Mouse (Mus musculus) hindbrain, postnatal 0 days (tissue): ENCODE measurements at regions not wholly inside any gene's neighbourhood (a gene's known extent, or its start where the extent isn't known, plus 50 kb on each side); places are given as distances from the start of the nearest gene placed in this dataset.
A peak's percentile ranks its signal among the peaks of the same experiment; 100 is the strongest.

ENCODE experiments used
- ATAC-seq: fragments of 200-750 bp; cut with Nextera tagmentation; 2 replicates; pipeline ENCODE4 v1.8.0; 2017; ENCODE audit warnings: mild to moderate bottlenecking, moderate TSS enrichment, moderate library complexity
- DNase-seq: peaks from one replicate; pipeline ENCODE4 v3.0.0-alpha.2; 2015; ENCODE audit warnings: low spot score
- H3K27ac ChIP-seq: fragments of 300-500 bp; sonication (generic); 2 replicates; pipeline ENCODE4 v1.5.1; 2014; ENCODE audit warnings: mild to moderate bottlenecking
- H3K27me3 ChIP-seq: fragments of 300-500 bp; sonication (generic); 2 replicates; pipeline ENCODE4 v1.6.1; 2014; ENCODE audit warnings: low read length, mixed read lengths; ENCODE audit not compliant: insufficient read depth
- H3K36me3 ChIP-seq: fragments of 300-500 bp; sonication (generic); 2 replicates; pipeline ENCODE4 v1.6.1; 2014; ENCODE audit warnings: low read length, mixed read lengths; ENCODE audit not compliant: insufficient read depth
- H3K4me1 ChIP-seq: fragments of 300-500 bp; sonication (generic); 2 replicates; pipeline ENCODE4 v1.6.1; 2014; ENCODE audit warnings: antibody characterized with exemption, low read length, mixed read lengths; ENCODE audit not compliant: insufficient read depth
- H3K4me2 ChIP-seq: fragments of 300-500 bp; sonication (generic); 2 replicates; pipeline ENCODE4 v1.6.1; 2014; ENCODE audit warnings: low read depth, mild to moderate bottlenecking, low read length, moderate library complexity, mixed read lengths
- H3K4me3 ChIP-seq: fragments of 300-500 bp; sonication (generic); 2 replicates; pipeline ENCODE4 v1.5.1; 2014; ENCODE audit warnings: low read length
- H3K9ac ChIP-seq: fragments of 300-500 bp; sonication (generic); replicated peaks from 2 replicates; pipeline ENCODE4 v1.6.1; 2014; ENCODE audit warnings: mild to moderate bottlenecking, low read length, moderate library complexity, mixed read lengths
- H3K9me3 ChIP-seq: fragments of 300-500 bp; sonication (generic); 2 replicates; pipeline ENCODE4 v1.6.1; 2016; ENCODE audit warnings: low read length, mixed read lengths
- CTCF ChIP-seq: IDR thresholded peaks from 2 replicates; pipeline ENCODE4 v1.5.1; 2016; ENCODE audit warnings: antibody characterized with exemption, control low read depth, low read depth
- WGBS: fragments of 180-500 bp; shearing (Covaris S2); extraction: QIAGEN DNeasy Blood & Tissue Kit; methylation state at CpG from one replicate; pipeline ENCODE4 v1.1.7; 2014; 5-methylcytosine and 5-hydroxymethylcytosine counted together

- 64% methylated on average over 4 of the region's 4 CpGs for WGBS
Observed at GRCm38 (mm10) chr1:64195294-64195693, 73.2 kb upstream of the Klf7 start.

GRCm38 (mm10) chr1:64193150-64193838 is 71.2 kb upstream of the Klf7 start:
- Histone ChIP-seq H3K4me3 (no peak overlapping the region), H3K9me3 (no peaks in the 10 kb centered on the region), H3K9ac (no peak overlapping the region), H3K27me3 (no peaks in the 10 kb centered on the region), H3K27ac (peak overlapping the region; percentile 27; the same call in 1 of the 2 replicates), H3K4me2 (no peak overlapping the region), H3K36me3 (no peaks in the 10 kb centered on the region), H3K4me1 (peaks cover 40% of the 10 kb centered on the region)
- WGBS: 25% methylated on average over 13 of the region's 13 CpGs
- no peak for ATAC-seq
- TF ChIP-seq CTCF: no peak
- DNase-seq: no peak

More at GRCm38 (mm10) chr1:64195294-64195693, 73.2 kb upstream of the Klf7 start:
- Histone ChIP-seq H3K27ac (no peak overlapping the region), H3K4me2 (no peak overlapping the region), H3K27me3 (no peaks in the 10 kb centered on the region), H3K4me1 (peaks cover 36% of the 10 kb centered on the region), H3K9me3 (no peaks in the 10 kb centered on the region), H3K9ac (no peak overlapping the region), H3K4me3 (no peak overlapping the region), H3K36me3 (no peaks in the 10 kb centered on the region)
- ATAC-seq (no peak), DNase-seq (no peak)
- TF ChIP-seq CTCF: no peak

GRCm38 (mm10) chr1:64192736-64193135 is 70.7 kb upstream of the Klf7 start:
- H3K4me3 ChIP-seq: no peak overlapping the region
- H3K9ac ChIP-seq: no peak overlapping the region
- peaks cover 40% of the 10 kb centered on the region for H3K4me1 ChIP-seq
- DNase-seq (no peak), ATAC-seq (no peak)
- H3K27ac ChIP-seq: peak overlapping the region; percentile 27; the same call in 1 of the 2 replicates
- H3K9me3 ChIP-seq: no peaks in the 10 kb centered on the region
- TF ChIP-seq CTCF: no peak
- H3K27me3 ChIP-seq: no peaks in the 10 kb centered on the region
- WGBS: 72% methylated on average over 3 of the region's 3 CpGs
- no peaks in the 10 kb centered on the region for H3K36me3 ChIP-seq
- H3K4me2 ChIP-seq: no peak overlapping the region

GRCm38 (mm10) chr1:64191242-64192220 is 69.4 kb upstream of the Klf7 start:
- H3K4me1 ChIP-seq: peaks cover 40% of the 10 kb centered on the region
- peak; percentile 38; the same call in 1 of the 2 replicates for ATAC-seq
- DNase-seq: no peak
- no peak for TF ChIP-seq CTCF
- H3K4me3 ChIP-seq: no peak overlapping the region
- no peak overlapping the region for H3K4me2 ChIP-seq
- peak overlapping the region; percentile 60; the same call in 1 of the 2 replicates for H3K27ac ChIP-seq
- WGBS: 42% methylated on average over 11 of the region's 11 CpGs
- no peaks in the 10 kb centered on the region for H3K9me3 ChIP-seq
- H3K9ac ChIP-seq: no peak overlapping the region
- no peaks in the 10 kb centered on the region for H3K27me3 ChIP-seq
- H3K36me3 ChIP-seq: no peaks in the 10 kb centered on the region

- H3K4me1 ChIP-seq: peaks cover 34% of the 10 kb centered on the region
- H3K9me3 ChIP-seq: no peaks in the 10 kb centered on the region
- no peak overlapping the region for H3K4me3 ChIP-seq
- no peak overlapping the region for H3K9ac ChIP-seq
- ATAC-seq: no peak
- no peak for TF ChIP-seq CTCF
- H3K4me2 ChIP-seq: no peak overlapping the region
- no peaks in the 10 kb centered on the region for H3K27me3 ChIP-seq
- WGBS: 62% methylated on average over 4 of the region's 4 CpGs
- no peak for DNase-seq
- no peaks in the 10 kb centered on the region for H3K36me3 ChIP-seq
- peak overlapping the region; percentile 60; the same call in 1 of the 2 replicates for H3K27ac ChIP-seq
Observed at GRCm38 (mm10) chr1:64190705-64191104, 68.6 kb upstream of the Klf7 start.

GRCm38 (mm10) chr1:64190097-64190496 is 68.0 kb upstream of the Klf7 start:
- H3K4me3 ChIP-seq: no peak overlapping the region
- DNase-seq (peak; percentile 83), ATAC-seq (peak; percentile 73; the same call in 1 of the 2 replicates)
- 10% methylated on average over 5 of the region's 5 CpGs for WGBS
- no peaks in the 10 kb centered on the region for H3K9me3 ChIP-seq
- no peak overlapping the region for H3K4me2 ChIP-seq
- H3K27me3 ChIP-seq: no peaks in the 10 kb centered on the region
- no peak overlapping the region for H3K9ac ChIP-seq
- peaks cover 34% of the 10 kb centered on the region for H3K4me1 ChIP-seq
- no peaks in the 10 kb centered on the region for H3K36me3 ChIP-seq
- no peak for TF ChIP-seq CTCF
- peak overlapping the region; percentile 60; the same call in 1 of the 2 replicates for H3K27ac ChIP-seq
